Mouse (Mus musculus): ENCODE measurements around the gene Rgs6. TPM values are rescaled to one million over a fixed set of nuclear protein-coding genes. Genes with fewer than 3 reads are reported as not detected.

Rgs6 gene
- polyA plus RNA-seq, 1 experiment from 2014 or later, result 17.7 TPM

- Histone ChIP-seq H3K36me3 (no peaks in the 10 kb centered on the region), H3K9ac (no peak overlapping the region), H3K27ac (ENCODE audit: poor library complexity, severe bottlenecking) (no peak overlapping the region), H3K27me3 (replicated peaks) (no peaks in the 10 kb centered on the region), H3K4me2 (no peak overlapping the region), H3K4me1 (replicated peaks) (peaks cover 12% of the 10 kb centered on the region), H3K9me3 (replicated peaks) (no peaks in the 10 kb centered on the region), H3K4me3 (no peak overlapping the region)
- no peak for ATAC-seq (ENCODE audit: insufficient number of reproducible peaks, low FRiP score)
- 88% methylated on average over 4 of the region's 4 CpGs for WGBS
Measured at GRCm38 (mm10) chr12:82805167-82805566, 217.1 kb downstream of the Rgs6 start.

- Histone ChIP-seq H3K9me3 (replicated peaks) (no peaks in the 10 kb centered on the region), H3K4me2 (no peak overlapping the region), H3K27me3 (replicated peaks) (no peaks in the 10 kb centered on the region), H3K27ac (ENCODE audit: poor library complexity, severe bottlenecking) (peak overlapping the region; percentile 25; the same call in 1 of the 2 replicates), H3K4me1 (replicated peaks) (peaks cover 17% of the 10 kb centered on the region), H3K36me3 (no peaks in the 10 kb centered on the region), H3K4me3 (no peak overlapping the region), H3K9ac (no peak overlapping the region)
- WGBS, result 80% methylated on average over 3 of the region's 3 CpGs
- no peak for ATAC-seq (ENCODE audit: insufficient number of reproducible peaks, low FRiP score)
Measured at GRCm38 (mm10) chr12:82810631-82811030, 222.5 kb downstream of the Rgs6 start.

- Histone ChIP-seq H3K4me2 (no peak overlapping the region), H3K9ac (no peak overlapping the region), H3K4me3 (no peak overlapping the region), H3K36me3 (no peaks in the 10 kb centered on the region), H3K27me3 (replicated peaks) (no peaks in the 10 kb centered on the region), H3K27ac (ENCODE audit: poor library complexity, severe bottlenecking) (no peak overlapping the region), H3K4me1 (replicated peaks) (peaks cover 25% of the 10 kb centered on the region), H3K9me3 (replicated peaks) (no peaks in the 10 kb centered on the region)
- 78% methylated on average over 2 of the region's 2 CpGs for WGBS
- ATAC-seq (ENCODE audit: insufficient number of reproducible peaks, low FRiP score), result no peak
Measured at GRCm38 (mm10) chr12:82815982-82816381, 227.9 kb downstream of the Rgs6 start.

GRCm38 (mm10) chr12:82819328-82819727 is 231.2 kb downstream of the Rgs6 start:
- WGBS, result 67% methylated on average over 6 of the region's 6 CpGs
- Histone ChIP-seq H3K4me2 (no peak overlapping the region), H3K4me1 (replicated peaks) (peaks cover 19% of the 10 kb centered on the region), H3K4me3 (no peak overlapping the region), H3K9me3 (replicated peaks) (no peaks in the 10 kb centered on the region; the same call in 1 of the 2 replicates), H3K27me3 (replicated peaks) (no peaks in the 10 kb centered on the region), H3K27ac (ENCODE audit: poor library complexity, severe bottlenecking) (no peak overlapping the region), H3K9ac (no peak overlapping the region), H3K36me3 (no peaks in the 10 kb centered on the region)
- ATAC-seq (ENCODE audit: insufficient number of reproducible peaks, low FRiP score), result no peak

- no peaks in the 10 kb centered on the region; the same call in 1 of the 2 replicates for H3K9me3 ChIP-seq (replicated peaks)
- H3K4me3 ChIP-seq, result no peak overlapping the region
- H3K4me1 ChIP-seq (replicated peaks), result peaks cover 19% of the 10 kb centered on the region
- 70% methylated on average over 6 of the region's 6 CpGs for WGBS
- no peak overlapping the region for H3K9ac ChIP-seq
- ATAC-seq (ENCODE audit: insufficient number of reproducible peaks, low FRiP score), result no peak
- no peaks in the 10 kb centered on the region for H3K36me3 ChIP-seq
- H3K4me2 ChIP-seq, result no peak overlapping the region
- H3K27me3 ChIP-seq (replicated peaks), result no peaks in the 10 kb centered on the region
- no peak overlapping the region for H3K27ac ChIP-seq (ENCODE audit: poor library complexity, severe bottlenecking)
Measured at GRCm38 (mm10) chr12:82819991-82820390, 231.9 kb downstream of the Rgs6 start.

GRCm38 (mm10) chr12:82822821-82823620 is 234.9 kb downstream of the Rgs6 start:
- no peak overlapping the region for H3K27ac ChIP-seq (ENCODE audit: poor library complexity, severe bottlenecking)
- H3K4me3 ChIP-seq, result no peak overlapping the region
- peaks cover 14% of the 10 kb centered on the region for H3K4me1 ChIP-seq (replicated peaks)
- H3K4me2 ChIP-seq, result no peak overlapping the region
- 74% methylated on average over 3 of the region's 3 CpGs for WGBS
- H3K9me3 ChIP-seq (replicated peaks), result no peaks in the 10 kb centered on the region; the same call in 1 of the 2 replicates
- H3K27me3 ChIP-seq (replicated peaks), result no peaks in the 10 kb centered on the region
- no peaks in the 10 kb centered on the region for H3K36me3 ChIP-seq
- no peak for ATAC-seq (ENCODE audit: insufficient number of reproducible peaks, low FRiP score)
- H3K9ac ChIP-seq, result no peak overlapping the region

- Histone ChIP-seq H3K27me3 (replicated peaks) (no peaks in the 10 kb centered on the region), H3K4me2 (no peak overlapping the region), H3K4me1 (replicated peaks) (peaks cover 3% of the 10 kb centered on the region; the same call in 1 of the 2 replicates), H3K27ac (ENCODE audit: poor library complexity, severe bottlenecking) (no peak overlapping the region), H3K9me3 (replicated peaks) (no peaks in the 10 kb centered on the region), H3K36me3 (no peaks in the 10 kb centered on the region), H3K4me3 (no peak overlapping the region), H3K9ac (no peak overlapping the region)
- no peak for ATAC-seq (ENCODE audit: insufficient number of reproducible peaks, low FRiP score)
- WGBS, result 71% methylated on average over 8 of the region's 8 CpGs
Measured at GRCm38 (mm10) chr12:82830333-82830732, 242.2 kb downstream of the Rgs6 start.

- Histone ChIP-seq H3K27ac (ENCODE audit: poor library complexity, severe bottlenecking) (peak overlapping the region; percentile 57), H3K4me3 (no peak overlapping the region)
- peak; percentile 42; the same call in 1 of the 2 replicates for ATAC-seq (ENCODE audit: insufficient number of reproducible peaks, low FRiP score)
Measured at GRCm38 (mm10) chr12:82838544-82838943, 250.5 kb downstream of the Rgs6 start.

GRCm38 (mm10) chr12:82841566-82841965 is 253.5 kb downstream of the Rgs6 start:
- Histone ChIP-seq H3K27me3 (replicated peaks) (no peaks in the 10 kb centered on the region), H3K4me2 (no peak overlapping the region), H3K4me1 (replicated peaks) (peaks cover 18% of the 10 kb centered on the region), H3K9me3 (replicated peaks) (peaks cover 12% of the 10 kb centered on the region; the same call in 1 of the 2 replicates), H3K9ac (no peak overlapping the region), H3K27ac (ENCODE audit: poor library complexity, severe bottlenecking) (no peak overlapping the region), H3K4me3 (no peak overlapping the region), H3K36me3 (peaks cover 5% of the 10 kb centered on the region)
- ATAC-seq (ENCODE audit: insufficient number of reproducible peaks, low FRiP score), result no peak
- 61% methylated on average over 6 of the region's 6 CpGs for WGBS

More at GRCm38 (mm10) chr12:82838544-82838943, 250.5 kb downstream of the Rgs6 start:
- 32% methylated on average over 1 of the region's 1 CpGs for WGBS
- no peak overlapping the region for H3K9ac ChIP-seq
- peaks cover 21% of the 10 kb centered on the region for H3K4me1 ChIP-seq (replicated peaks)
- no peak overlapping the region for H3K4me2 ChIP-seq
- no peaks in the 10 kb centered on the region for H3K36me3 ChIP-seq
- peaks cover 8% of the 10 kb centered on the region; the same call in 1 of the 2 replicates for H3K9me3 ChIP-seq (replicated peaks)
- no peaks in the 10 kb centered on the region for H3K27me3 ChIP-seq (replicated peaks)

- no peaks in the 10 kb centered on the region for H3K27me3 ChIP-seq (replicated peaks)
- no peak for ATAC-seq (ENCODE audit: insufficient number of reproducible peaks, low FRiP score)
- H3K4me3 ChIP-seq, result no peak overlapping the region
- peaks cover 5% of the 10 kb centered on the region for H3K36me3 ChIP-seq
- WGBS, result 81% methylated on average over 3 of the region's 3 CpGs
- H3K9ac ChIP-seq, result no peak overlapping the region
- H3K4me2 ChIP-seq, result no peak overlapping the region
- no peaks in the 10 kb centered on the region for H3K4me1 ChIP-seq (replicated peaks)
- H3K27ac ChIP-seq (ENCODE audit: poor library complexity, severe bottlenecking), result no peak overlapping the region
- H3K9me3 ChIP-seq (replicated peaks), result peaks cover 12% of the 10 kb centered on the region; the same call in 1 of the 2 replicates
Measured at GRCm38 (mm10) chr12:82848304-82848872, 260.3 kb downstream of the Rgs6 start.

GRCm38 (mm10) chr12:82854902-82855301 is 266.8 kb downstream of the Rgs6 start:
- H3K27ac ChIP-seq (ENCODE audit: poor library complexity, severe bottlenecking), result no peak overlapping the region
- no peak overlapping the region for H3K4me3 ChIP-seq
- H3K9ac ChIP-seq, result no peak overlapping the region
- peaks cover 4% of the 10 kb centered on the region; the same call in 1 of the 2 replicates for H3K4me1 ChIP-seq (replicated peaks)
- peaks cover 4% of the 10 kb centered on the region; the same call in 1 of the 2 replicates for H3K9me3 ChIP-seq (replicated peaks)
- H3K27me3 ChIP-seq (replicated peaks), result no peaks in the 10 kb centered on the region
- no peak overlapping the region for H3K4me2 ChIP-seq
- H3K36me3 ChIP-seq, result no peaks in the 10 kb centered on the region
- WGBS, result 82% methylated on average over 5 of the region's 5 CpGs
- no peak for ATAC-seq (ENCODE audit: insufficient number of reproducible peaks, low FRiP score)
